ENCODE assay signal across 9 mouse cellular contexts in genomic region chr5:142783142-142783540, GRCm38 (mm10). TPM values are rescaled to one million over a fixed set of nuclear protein-coding genes. Genes with fewer than 3 reads are reported as not detected.
DNase-seq lines count a peak whose midpoint lies in the region; ATAC-seq and TF ChIP-seq lines count a peak whose summit lies in the region.
"Had no signal": no experiment of that assay in that cellular context is flagged by ENCODE, and none has a peak within 500 bp of the region (broad histone marks: within the 10 kb centered on the region; RNA-seq: fewer than 3 reads in every experiment).

No protein-coding gene starts in this region.

- no peaks in the 10 kb centered on the region for H3K27me3 ChIP-seq in limb, embryonic 14.5 days (ENCODE audit: control insufficient read depth, insufficient read depth, low read length)
- no peaks in the 10 kb centered on the region for H3K27me3 ChIP-seq in limb, embryonic 10.5 days (ENCODE audit: low read depth, poor library complexity, severe bottlenecking)
- H3K27me3 ChIP-seq in intestine, embryonic 15.5 days (replicated peaks) = no peaks in the 10 kb centered on the region
- H3K27me3 ChIP-seq in small intestine, adult 2 months (ENCODE audit: control insufficient read depth, insufficient read depth, low read length) = no peaks in the 10 kb centered on the region
- no peaks in the 10 kb centered on the region for H3K27me3 ChIP-seq in forebrain, embryonic 12.5 days

- TF ChIP-seq POLR2A in limb, embryonic 14.5 days (IDR thresholded peaks at IDR 0.05; ENCODE audit: borderline replicate concordance, extremely low read depth, insufficient read depth, insufficient read length) = no peak
- no peak for TF ChIP-seq POLR2A in small intestine, adult 2 months (IDR thresholded peaks at IDR 0.05; ENCODE audit: low read depth, low read length)

- no peaks in the 10 kb centered on the region for H3K9me3 ChIP-seq in limb, embryonic 14.5 days (ENCODE audit: control insufficient read depth, low read length)
- H3K9me3 ChIP-seq in limb, embryonic 10.5 days (replicated peaks) = no peaks in the 10 kb centered on the region
- no peaks in the 10 kb centered on the region for H3K9me3 ChIP-seq in intestine, embryonic 15.5 days
- H3K9me3 ChIP-seq in forebrain, embryonic 12.5 days = 0 out of 2 replicates have a peak, but pooled peaks cover under 1% of the 10 kb centered on the region

- no peak overlapping the region for H3K27ac ChIP-seq in limb, embryonic 14.5 days (replicated peaks; ENCODE audit: low read depth, low read length)
- H3K27ac ChIP-seq in limb, embryonic 10.5 days = no peak overlapping the region
- H3K27ac ChIP-seq in intestine, embryonic 15.5 days = peak overlapping the region; percentile 62
- peak overlapping the region; percentile 65 for H3K27ac ChIP-seq in small intestine, adult 2 months (ENCODE audit: insufficient read depth, low read depth, low read length)
- H3K27ac ChIP-seq in forebrain, embryonic 12.5 days = no peak overlapping the region

- H3K4me1 ChIP-seq in limb, embryonic 14.5 days (ENCODE audit: control insufficient read depth, insufficient read depth, low read length) = no peaks in the 10 kb centered on the region; the same call in 1 of the 2 replicates
- H3K4me1 ChIP-seq in limb, embryonic 10.5 days = peaks cover 7% of the 10 kb centered on the region
- peaks cover 15% of the 10 kb centered on the region for H3K4me1 ChIP-seq in intestine, embryonic 15.5 days (replicated peaks)
- H3K4me1 ChIP-seq in small intestine, adult 2 months (ENCODE audit: control insufficient read depth, insufficient read depth, insufficient read length, low read length) = peaks cover 23% of the 10 kb centered on the region
- H3K4me1 ChIP-seq in forebrain, embryonic 12.5 days = peaks cover 47% of the 10 kb centered on the region

- peak; percentile 76 for DNase-seq in adrenal gland, adult 2 months
- no peak for DNase-seq in adrenal gland, postnatal 4 days (ENCODE audit: low spot score in 2 of 2)
- no peak for DNase-seq in limb, embryonic 14.5 days (ENCODE audit: low spot score)
- no peak for DNase-seq in limb, embryonic 10.5 days (ENCODE audit: low spot score)
- no peak for DNase-seq in right cerebral cortex, postnatal 4 days
- DNase-seq: right cerebral cortex, adult 18-20 months had no signal

- WGBS in limb, embryonic 14.5 days = 74% methylated on average over 7 of the region's 7 CpGs
- WGBS in limb, embryonic 10.5 days = 84% methylated on average over 7 of the region's 7 CpGs
- 39% methylated on average over 7 of the region's 7 CpGs for WGBS in intestine, embryonic 15.5 days
- WGBS in small intestine, adult 2 months = 14% methylated on average over 7 of the region's 7 CpGs
- WGBS in forebrain, embryonic 12.5 days = 67% methylated on average over 7 of the region's 7 CpGs

- no peak for TF ChIP-seq CTCF in small intestine, adult 2 months (IDR thresholded peaks at IDR 0.05; ENCODE audit: extremely low read depth, insufficient read length, insufficient replicate concordance, low read depth, low read length)

- peaks cover 75% of the 10 kb centered on the region for H3K36me3 ChIP-seq in limb, embryonic 14.5 days (ENCODE audit: control insufficient read depth, insufficient read depth, low read length)
- H3K36me3 ChIP-seq in limb, embryonic 10.5 days = peaks cover 95% of the 10 kb centered on the region
- H3K36me3 ChIP-seq in intestine, embryonic 15.5 days = peaks cover 15% of the 10 kb centered on the region
- peaks cover 26% of the 10 kb centered on the region for H3K36me3 ChIP-seq in small intestine, adult 2 months (ENCODE audit: control insufficient read depth, insufficient read depth, low read length)
- peaks cover 66% of the 10 kb centered on the region for H3K36me3 ChIP-seq in forebrain, embryonic 12.5 days (replicated peaks)

- H3K4me3 ChIP-seq in limb, embryonic 14.5 days (replicated peaks; ENCODE audit: low read length) = no peak overlapping the region
- no peak overlapping the region for H3K4me3 ChIP-seq in limb, embryonic 10.5 days
- no peak overlapping the region for H3K4me3 ChIP-seq in intestine, embryonic 15.5 days (replicated peaks)
- H3K4me3 ChIP-seq in small intestine, adult 2 months (ENCODE audit: low read depth, low read length) = no peak overlapping the region
- no peak overlapping the region for H3K4me3 ChIP-seq in forebrain, embryonic 12.5 days (replicated peaks)

- no peak overlapping the region for H3K9ac ChIP-seq in limb, embryonic 14.5 days (ENCODE audit: low read depth, low read length, severe bottlenecking)
- no peak overlapping the region for H3K9ac ChIP-seq in intestine, embryonic 15.5 days
- no peak overlapping the region for H3K9ac ChIP-seq in forebrain, embryonic 12.5 days

- no peak overlapping the region for H3K4me2 ChIP-seq in limb, embryonic 14.5 days (replicated peaks; ENCODE audit: low read depth, low read length, severe bottlenecking)
- H3K4me2 ChIP-seq in intestine, embryonic 15.5 days (replicated peaks) = no peak overlapping the region
- no peak overlapping the region for H3K4me2 ChIP-seq in forebrain, embryonic 12.5 days

- ATAC-seq in limb, embryonic 14.5 days (ENCODE audit: low FRiP score, low read depth) = 0 out of 2 replicates have a peak, but pooled peaks have one; percentile 3
- peak; percentile 20 for ATAC-seq in intestine, embryonic 15.5 days
- ATAC-seq in forebrain, embryonic 12.5 days (ENCODE audit: low FRiP score) = no peak

RNA-seq across cellular contexts. Expression of gene Tnrc18, which starts 34.3 kb away (rescaled TPM):
- total RNA-seq in adrenal gland, adult 2 months (2021) = 10 to 100 TPM; 58.6 to 72.1 TPM
- polyA plus RNA-seq in adrenal gland, adult 2 months (2012; rRNA removed) = 91.5 and 110 TPM in 2 replicates
- 100 to 1,000 TPM; 149 to 153 TPM for total RNA-seq in adrenal gland, postnatal 4 days (2021)
- 61.1 and 85.3 TPM in 2 replicates for polyA plus RNA-seq in limb, embryonic 14.5 days (2012; rRNA removed)
- polyA plus RNA-seq in limb, embryonic 14.5 days (2014; fragmentation: Nextera tagmentation; extraction: Ambion mirVana) = 46.6 and 55.7 TPM in 2 replicates
- polyA plus RNA-seq in limb, embryonic 10.5 days (2016; fragmentation: Nextera tagmentation; extraction: Ambion mirVana) = 24.7 and 39.0 TPM in 2 replicates
- 19.5 and 21.6 TPM in 2 replicates for polyA plus RNA-seq in intestine, embryonic 15.5 days (2015; fragmentation: Nextera tagmentation; extraction: Ambion mirVana)
- 38.6 and 108 TPM in 2 replicates for polyA plus RNA-seq in small intestine, adult 2 months (2012; rRNA removed)
- polyA plus RNA-seq in forebrain, embryonic 12.5 days (2016; fragmentation: Nextera tagmentation; extraction: Ambion mirVana) = 56.8 and 64.6 TPM in 2 replicates

Comparison
In these comparisons a context has a peak if more than half of its experiments do, and no peak if none do; other contexts are left out.
1. H3K27ac ChIP-seq: peak in intestine, embryonic 15.5 days (single experiment) and small intestine, adult 2 months (single experiment); none in limb, embryonic 14.5 days (single experiment), limb, embryonic 10.5 days (single experiment) and forebrain, embryonic 12.5 days (single experiment).